Mouse (Mus musculus): Measurements from ENCODE around the gene Crtac1.

Crtac1 gene

DNA sequence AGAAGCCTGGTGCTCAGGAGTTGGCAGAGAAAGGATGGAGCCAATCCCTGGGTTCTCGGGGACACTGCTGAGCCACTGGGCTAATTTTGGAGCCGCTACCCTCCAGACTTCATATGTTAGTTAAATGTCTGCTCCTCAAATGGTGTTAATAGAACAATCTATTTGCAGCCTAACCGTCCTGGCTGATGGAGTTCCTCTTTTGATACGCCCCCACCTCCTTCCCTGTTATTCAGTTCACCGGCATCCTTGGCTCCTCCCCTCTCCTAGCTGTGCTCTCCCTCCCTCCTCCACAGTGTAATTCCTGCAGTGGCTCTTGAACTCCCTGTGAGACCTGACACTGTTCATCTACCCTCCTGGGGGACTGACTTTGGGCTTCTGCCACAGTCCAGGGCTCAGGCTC, 185.0 kb downstream of the Crtac1 start:
- no peak for DNase-seq (ENCODE audit: extremely low spot score, low read depth, low spot score)

DNA sequence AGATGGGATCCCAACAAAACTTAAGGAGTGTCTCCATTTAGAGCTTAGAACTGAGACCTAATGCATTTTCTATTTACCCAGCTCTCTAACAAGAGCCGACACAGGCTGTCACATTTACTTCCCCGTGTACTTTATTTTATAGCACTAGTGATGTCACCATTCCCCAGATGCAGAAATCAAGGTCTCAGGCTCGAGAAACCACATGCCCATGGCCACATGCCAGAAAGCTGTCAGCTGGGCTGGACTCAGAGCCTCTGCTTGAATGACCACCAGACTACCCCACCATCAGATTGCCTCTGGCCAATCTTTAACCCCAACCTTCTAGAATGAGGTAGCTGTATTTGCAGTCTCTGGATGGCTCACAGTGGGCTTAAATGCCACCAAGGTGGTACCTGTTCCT, 188.2 kb downstream of the Crtac1 start:
- no peak for DNase-seq (ENCODE audit: extremely low spot score, low read depth, low spot score)

DNA sequence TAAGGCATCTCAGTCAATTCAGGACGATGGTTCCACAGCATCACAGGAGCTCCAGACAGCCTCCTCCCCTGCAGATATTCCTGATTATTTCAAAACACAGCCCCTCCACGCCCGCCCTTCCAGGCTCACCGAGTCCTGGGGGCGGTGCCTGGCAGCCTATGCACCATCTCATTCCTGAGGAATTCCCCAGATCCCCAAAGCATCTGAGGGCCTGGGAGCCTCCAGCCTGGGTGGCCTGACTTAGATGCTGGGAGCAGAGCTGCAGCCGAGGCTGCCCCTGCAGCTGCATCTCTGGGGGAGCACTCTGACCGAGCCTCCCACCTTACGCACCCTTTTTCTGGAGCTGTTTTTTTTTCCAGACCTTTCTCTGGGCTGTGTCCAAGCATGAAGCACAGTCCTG, 190.7 kb downstream of the Crtac1 start:
- DNase-seq (ENCODE audit: extremely low spot score, low read depth, low spot score) = no peak

DNA sequence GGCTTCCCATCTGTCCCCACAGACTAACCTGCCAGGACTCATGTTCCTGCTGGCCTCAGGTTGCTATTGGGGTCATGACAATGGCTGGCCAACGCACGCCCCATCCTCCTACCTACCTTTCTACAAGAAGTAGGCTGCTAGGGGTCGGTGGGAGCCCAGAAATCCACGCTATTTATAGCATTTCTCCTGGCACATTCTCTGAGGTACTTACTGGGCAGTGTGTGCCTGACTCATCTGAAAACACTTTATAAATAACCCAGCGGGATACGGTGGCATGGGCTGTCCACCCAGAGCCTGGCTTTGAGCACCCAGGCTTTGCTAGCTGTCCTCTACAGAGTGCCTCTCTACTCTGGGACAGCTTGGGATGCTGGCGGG, 193.3 kb downstream of the Crtac1 start:
- no peak for DNase-seq (ENCODE audit: extremely low spot score, low read depth, low spot score)

DNA sequence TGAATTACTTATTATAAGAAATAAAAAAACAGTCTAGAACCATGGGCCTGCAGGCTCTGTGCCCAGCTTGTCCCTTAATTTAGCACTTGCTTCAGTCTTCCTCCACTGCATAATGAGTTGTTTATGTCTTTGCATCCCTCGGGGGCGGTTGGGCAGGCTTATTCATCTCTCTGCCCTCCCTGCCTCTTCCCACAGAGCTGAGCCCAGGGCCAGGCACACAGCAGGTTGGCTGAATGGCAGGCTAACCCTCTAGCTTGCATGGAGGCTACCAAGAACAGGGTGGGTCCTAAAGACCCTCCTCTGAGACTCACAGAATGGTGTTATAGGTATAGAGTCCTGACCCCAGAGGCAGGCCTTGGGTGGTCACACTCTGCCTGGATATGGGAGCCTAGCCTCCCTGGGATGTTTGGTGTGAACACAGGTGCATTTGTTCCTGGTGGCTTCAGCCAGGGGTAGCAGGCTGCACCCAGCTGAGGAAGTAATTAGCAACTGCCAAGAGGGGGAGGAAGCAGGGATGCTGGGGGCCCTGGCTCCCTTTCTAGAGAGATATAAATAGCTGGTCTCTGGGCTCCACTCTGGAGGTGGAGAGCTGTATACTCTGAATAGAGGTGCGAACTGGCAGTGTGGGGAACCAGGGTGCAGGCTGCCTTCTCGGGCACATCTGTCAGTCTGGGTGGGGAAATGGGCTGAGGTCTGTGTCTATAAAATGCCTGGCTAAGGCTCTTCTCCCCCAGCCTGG, 193.8 kb downstream of the Crtac1 start:
- no peak for DNase-seq (ENCODE audit: extremely low spot score, low read depth, low spot score)

All from hindlimb bud, embryonic 11.5 days (tissue).